Mouse (Mus musculus): ENCODE data around the gene Actl10. TPM values are rescaled to one million over a fixed set of nuclear protein-coding genes. Genes with fewer than 3 reads are reported as not detected.

Gene Actl10
- polyA plus RNA-seq, 1 experiment from 2014 or later = not detected

GRCm38 (mm10) chr2:154567766-154568165 is 16.2 kb downstream of the Actl10 start:
- Histone ChIP-seq H3K27ac (replicated peaks; ENCODE audit: low read depth, low read length) (peak overlapping the region; percentile 87; the same call in 1 of the 2 replicates), H3K36me3 (replicated peaks; ENCODE audit: control insufficient read depth, insufficient read depth, low read depth, low read length) (peaks cover 5% of the 10 kb centered on the region; the same call in 1 of the 2 replicates), H3K27me3 (ENCODE audit: control insufficient read depth, insufficient read depth, low read length) (no peaks in the 10 kb centered on the region), H3K4me3 (ENCODE audit: low read depth, low read length) (peak overlapping the region; percentile 86), H3K4me2 (ENCODE audit: low read depth, low read length) (peak overlapping the region; percentile 83), H3K9ac (replicated peaks; ENCODE audit: low read length) (peak overlapping the region; percentile 89), H3K4me1 (ENCODE audit: control insufficient read depth, insufficient read depth, low read length) (peaks cover 11% of the 10 kb centered on the region), H3K9me3 (replicated peaks; ENCODE audit: control insufficient read depth, low read length) (no peaks in the 10 kb centered on the region)
- WGBS = 78% methylated on average over 2 of the region's 2 CpGs
- ATAC-seq (replicated peaks; ENCODE audit: insufficient number of reproducible peaks, low FRiP score, low TSS enrichment, low read depth) = no peak
- DNase-seq (ENCODE audit: low spot score) = no peak

GRCm38 (mm10) chr2:154568329-154569070 is 16.9 kb downstream of the Actl10 start:
- peak overlapping the region; percentile 87 for H3K27ac ChIP-seq (replicated peaks; ENCODE audit: low read depth, low read length)
- ATAC-seq (replicated peaks; ENCODE audit: insufficient number of reproducible peaks, low FRiP score, low TSS enrichment, low read depth) = 0 out of 2 replicates have a peak, but pooled peaks have one; percentile 11
- H3K9me3 ChIP-seq (replicated peaks; ENCODE audit: control insufficient read depth, low read length) = no peaks in the 10 kb centered on the region
- H3K4me2 ChIP-seq (ENCODE audit: low read depth, low read length) = peak overlapping the region; percentile 83
- peaks cover 11% of the 10 kb centered on the region for H3K4me1 ChIP-seq (ENCODE audit: control insufficient read depth, insufficient read depth, low read length)
- H3K36me3 ChIP-seq (replicated peaks; ENCODE audit: control insufficient read depth, insufficient read depth, low read depth, low read length) = 0 out of 2 replicates have a peak, but pooled peaks cover 4% of the 10 kb centered on the region
- no peaks in the 10 kb centered on the region for H3K27me3 ChIP-seq (ENCODE audit: control insufficient read depth, insufficient read depth, low read length)
- 28% methylated on average over 10 of the region's 10 CpGs for WGBS
- DNase-seq (ENCODE audit: low spot score) = peak; percentile 35
- H3K4me3 ChIP-seq (ENCODE audit: low read depth, low read length) = peak overlapping the region; percentile 86
- peak overlapping the region; percentile 89 for H3K9ac ChIP-seq (replicated peaks; ENCODE audit: low read length)

- Histone ChIP-seq H3K9ac (replicated peaks; ENCODE audit: low read length) (peak overlapping the region; percentile 89), H3K9me3 (replicated peaks; ENCODE audit: control insufficient read depth, low read length) (no peaks in the 10 kb centered on the region), H3K27me3 (ENCODE audit: control insufficient read depth, insufficient read depth, low read length) (no peaks in the 10 kb centered on the region), H3K4me2 (ENCODE audit: low read depth, low read length) (peak overlapping the region; percentile 83), H3K36me3 (replicated peaks; ENCODE audit: control insufficient read depth, insufficient read depth, low read depth, low read length) (no peaks in the 10 kb centered on the region), H3K4me3 (ENCODE audit: low read depth, low read length) (peak overlapping the region; percentile 86), H3K4me1 (ENCODE audit: control insufficient read depth, insufficient read depth, low read length) (peaks cover 11% of the 10 kb centered on the region), H3K27ac (replicated peaks; ENCODE audit: low read depth, low read length) (peak overlapping the region; percentile 87)
- ATAC-seq (replicated peaks; ENCODE audit: insufficient number of reproducible peaks, low FRiP score, low TSS enrichment, low read depth) (peak; percentile 74), DNase-seq (ENCODE audit: low spot score) (peak; percentile 76)
- WGBS = under 1% methylated on average over 67 of the region's 70 CpGs
These were observed 17.6 kb downstream of the Actl10 start for GRCm38 (mm10) chr2:154569071-154569748.

- Histone ChIP-seq H3K9me3 (replicated peaks; ENCODE audit: control insufficient read depth, low read length) (no peaks in the 10 kb centered on the region), H3K36me3 (replicated peaks; ENCODE audit: control insufficient read depth, insufficient read depth, low read depth, low read length) (no peaks in the 10 kb centered on the region), H3K4me3 (ENCODE audit: low read depth, low read length) (peak within 1 kb of the TSS; percentile 86), H3K27ac (replicated peaks; ENCODE audit: low read depth, low read length) (peak within 1 kb of the TSS; percentile 87), H3K4me1 (ENCODE audit: control insufficient read depth, insufficient read depth, low read length) (peaks cover 11% of the 10 kb centered on the region), H3K4me2 (ENCODE audit: low read depth, low read length) (peak within 1 kb of the TSS; percentile 83), H3K27me3 (ENCODE audit: control insufficient read depth, insufficient read depth, low read length) (no peaks in the 10 kb centered on the region), H3K9ac (replicated peaks; ENCODE audit: low read length) (peak within 1 kb of the TSS; percentile 89)
- DNase-seq (ENCODE audit: low spot score) = peak; percentile 97
- WGBS = 0% methylated on average over 29 of the region's 44 CpGs
- peak; percentile 96 for ATAC-seq (replicated peaks; ENCODE audit: insufficient number of reproducible peaks, low FRiP score, low TSS enrichment, low read depth)
These were observed 18.3 kb downstream of the Actl10 start, which contains the start of gene E2f1 for GRCm38 (mm10) chr2:154569836-154570286. Gene E2f1 (minus strand): TSS chr2:154569892.

GRCm38 (mm10) chr2:154570666-154571065 is 19.1 kb downstream of the Actl10 start:
- Histone ChIP-seq H3K4me3 (ENCODE audit: low read depth, low read length) (no peak overlapping the region), H3K27ac (replicated peaks; ENCODE audit: low read depth, low read length) (no peak overlapping the region), H3K27me3 (ENCODE audit: control insufficient read depth, insufficient read depth, low read length) (no peaks in the 10 kb centered on the region), H3K36me3 (replicated peaks; ENCODE audit: control insufficient read depth, insufficient read depth, low read depth, low read length) (no peaks in the 10 kb centered on the region), H3K9ac (replicated peaks; ENCODE audit: low read length) (no peak overlapping the region), H3K4me1 (ENCODE audit: control insufficient read depth, insufficient read depth, low read length) (peaks cover 11% of the 10 kb centered on the region), H3K9me3 (replicated peaks; ENCODE audit: control insufficient read depth, low read length) (no peaks in the 10 kb centered on the region), H3K4me2 (ENCODE audit: low read depth, low read length) (no peak overlapping the region)
- DNase-seq (ENCODE audit: low spot score) = no peak
- ATAC-seq (replicated peaks; ENCODE audit: insufficient number of reproducible peaks, low FRiP score, low TSS enrichment, low read depth) = no peak
- WGBS = 68% methylated on average over 4 of the region's 4 CpGs

- Histone ChIP-seq H3K4me2 (ENCODE audit: low read depth, low read length) (no peak overlapping the region), H3K4me1 (ENCODE audit: control insufficient read depth, insufficient read depth, low read length) (peaks cover 11% of the 10 kb centered on the region), H3K9ac (replicated peaks; ENCODE audit: low read length) (no peak overlapping the region), H3K27me3 (ENCODE audit: control insufficient read depth, insufficient read depth, low read length) (no peaks in the 10 kb centered on the region), H3K27ac (replicated peaks; ENCODE audit: low read depth, low read length) (no peak overlapping the region), H3K9me3 (replicated peaks; ENCODE audit: control insufficient read depth, low read length) (no peaks in the 10 kb centered on the region), H3K36me3 (replicated peaks; ENCODE audit: control insufficient read depth, insufficient read depth, low read depth, low read length) (no peaks in the 10 kb centered on the region), H3K4me3 (ENCODE audit: low read depth, low read length) (no peak overlapping the region)
- no peak for ATAC-seq (replicated peaks; ENCODE audit: insufficient number of reproducible peaks, low FRiP score, low TSS enrichment, low read depth)
- DNase-seq (ENCODE audit: low spot score) = no peak
- 84% methylated on average over 4 of the region's 4 CpGs for WGBS
These were observed 19.7 kb downstream of the Actl10 start for GRCm38 (mm10) chr2:154571266-154571665.

- H3K9ac ChIP-seq (replicated peaks; ENCODE audit: low read length) = no peak overlapping the region
- H3K9me3 ChIP-seq (replicated peaks; ENCODE audit: control insufficient read depth, low read length) = no peaks in the 10 kb centered on the region
- no peaks in the 10 kb centered on the region for H3K27me3 ChIP-seq (ENCODE audit: control insufficient read depth, insufficient read depth, low read length)
- H3K4me2 ChIP-seq (ENCODE audit: low read depth, low read length) = no peak overlapping the region
- peaks cover 11% of the 10 kb centered on the region for H3K4me1 ChIP-seq (ENCODE audit: control insufficient read depth, insufficient read depth, low read length)
- DNase-seq (ENCODE audit: low spot score) (no peak), ATAC-seq (replicated peaks; ENCODE audit: insufficient number of reproducible peaks, low FRiP score, low TSS enrichment, low read depth) (no peak)
- no peaks in the 10 kb centered on the region for H3K36me3 ChIP-seq (replicated peaks; ENCODE audit: control insufficient read depth, insufficient read depth, low read depth, low read length)
- 77% methylated on average over 8 of the region's 8 CpGs for WGBS
- no peak overlapping the region for H3K4me3 ChIP-seq (ENCODE audit: low read depth, low read length)
- H3K27ac ChIP-seq (replicated peaks; ENCODE audit: low read depth, low read length) = no peak overlapping the region
These were observed 20.4 kb downstream of the Actl10 start for GRCm38 (mm10) chr2:154571976-154572375.

- WGBS = 88% methylated on average over 3 of the region's 3 CpGs
- no peaks in the 10 kb centered on the region for H3K27me3 ChIP-seq (ENCODE audit: control insufficient read depth, insufficient read depth, low read length)
- DNase-seq (ENCODE audit: low spot score) = no peak
- H3K4me3 ChIP-seq (ENCODE audit: low read depth, low read length) = no peak overlapping the region
- H3K4me2 ChIP-seq (ENCODE audit: low read depth, low read length) = no peak overlapping the region
- no peaks in the 10 kb centered on the region for H3K36me3 ChIP-seq (replicated peaks; ENCODE audit: control insufficient read depth, insufficient read depth, low read depth, low read length)
- H3K27ac ChIP-seq (replicated peaks; ENCODE audit: low read depth, low read length) = no peak overlapping the region
- H3K9ac ChIP-seq (replicated peaks; ENCODE audit: low read length) = no peak overlapping the region
- H3K4me1 ChIP-seq (ENCODE audit: control insufficient read depth, insufficient read depth, low read length) = peaks cover 11% of the 10 kb centered on the region
- ATAC-seq (replicated peaks; ENCODE audit: insufficient number of reproducible peaks, low FRiP score, low TSS enrichment, low read depth) = no peak
- H3K9me3 ChIP-seq (replicated peaks; ENCODE audit: control insufficient read depth, low read length) = no peaks in the 10 kb centered on the region
These were observed 21.4 kb downstream of the Actl10 start for GRCm38 (mm10) chr2:154572996-154573395.
